Mouse (Mus musculus): ENCODE data around the gene Copb2. TPM values are rescaled to one million over a fixed set of nuclear protein-coding genes. Genes with fewer than 3 reads are reported as not detected.

The Copb2 gene
- polyA plus RNA-seq, 1 experiment from 2014 or later, result 119 TPM

- ATAC-seq (ENCODE audit: low read depth), result no peak
- no peaks in the 10 kb centered on the region for H3K9me3 ChIP-seq (ENCODE audit: control insufficient read depth, low read length)
- no peaks in the 10 kb centered on the region for H3K4me1 ChIP-seq (ENCODE audit: control insufficient read depth, insufficient read depth, low read length)
- H3K27ac ChIP-seq (ENCODE audit: low read depth, low read length), result no peak overlapping the region
- no peak overlapping the region for H3K4me2 ChIP-seq (ENCODE audit: low read depth, low read length)
- no peaks in the 10 kb centered on the region for H3K36me3 ChIP-seq (ENCODE audit: control insufficient read depth, insufficient read depth, low read length)
- no peak overlapping the region for H3K9ac ChIP-seq (replicated peaks; ENCODE audit: low read depth, low read length)
- no peaks in the 10 kb centered on the region for H3K27me3 ChIP-seq (ENCODE audit: control insufficient read depth, insufficient read depth, low read length)
- H3K4me3 ChIP-seq (ENCODE audit: low read depth, low read length), result no peak overlapping the region
Observed at GRCm38 (mm10) chr9:98535763-98536162, 27.8 kb upstream of the Copb2 start.

- Histone ChIP-seq H3K36me3 (ENCODE audit: control insufficient read depth, insufficient read depth, low read length) (no peaks in the 10 kb centered on the region), H3K4me3 (ENCODE audit: low read depth, low read length) (no peak overlapping the region), H3K4me2 (ENCODE audit: low read depth, low read length) (peak overlapping the region; percentile 29; the same call in 1 of the 2 replicates), H3K27ac (ENCODE audit: low read depth, low read length) (no peak overlapping the region), H3K27me3 (ENCODE audit: control insufficient read depth, insufficient read depth, low read length) (no peaks in the 10 kb centered on the region), H3K4me1 (ENCODE audit: control insufficient read depth, insufficient read depth, low read length) (no peaks in the 10 kb centered on the region), H3K9ac (replicated peaks; ENCODE audit: low read depth, low read length) (no peak overlapping the region), H3K9me3 (ENCODE audit: control insufficient read depth, low read length) (no peaks in the 10 kb centered on the region)
- ATAC-seq (ENCODE audit: low read depth), result peak; percentile 76
- WGBS, result 46% methylated on average over 13 of the region's 13 CpGs
Observed at GRCm38 (mm10) chr9:98538017-98538712, 25.4 kb upstream of the Copb2 start.

GRCm38 (mm10) chr9:98538713-98539360, 24.7 kb upstream of the Copb2 start:
- Histone ChIP-seq H3K4me3 (ENCODE audit: low read depth, low read length) (no peak overlapping the region), H3K4me1 (ENCODE audit: control insufficient read depth, insufficient read depth, low read length) (no peaks in the 10 kb centered on the region), H3K27me3 (ENCODE audit: control insufficient read depth, insufficient read depth, low read length) (no peaks in the 10 kb centered on the region), H3K36me3 (ENCODE audit: control insufficient read depth, insufficient read depth, low read length) (no peaks in the 10 kb centered on the region), H3K9me3 (ENCODE audit: control insufficient read depth, low read length) (no peaks in the 10 kb centered on the region), H3K9ac (replicated peaks; ENCODE audit: low read depth, low read length) (no peak overlapping the region), H3K4me2 (ENCODE audit: low read depth, low read length) (peak overlapping the region; percentile 29; the same call in 1 of the 2 replicates), H3K27ac (ENCODE audit: low read depth, low read length) (no peak overlapping the region)
- ATAC-seq (ENCODE audit: low read depth), result peak; percentile 81
- WGBS, result 5% methylated on average over 13 of the region's 13 CpGs

- no peak overlapping the region for H3K4me2 ChIP-seq (ENCODE audit: low read depth, low read length)
- no peak overlapping the region for H3K4me3 ChIP-seq (ENCODE audit: low read depth, low read length)
- no peaks in the 10 kb centered on the region for H3K27me3 ChIP-seq (ENCODE audit: control insufficient read depth, insufficient read depth, low read length)
- no peak overlapping the region for H3K27ac ChIP-seq (ENCODE audit: low read depth, low read length)
- no peak overlapping the region for H3K9ac ChIP-seq (replicated peaks; ENCODE audit: low read depth, low read length)
- ATAC-seq (ENCODE audit: low read depth), result no peak
- H3K36me3 ChIP-seq (ENCODE audit: control insufficient read depth, insufficient read depth, low read length), result no peaks in the 10 kb centered on the region
- no peaks in the 10 kb centered on the region for H3K9me3 ChIP-seq (ENCODE audit: control insufficient read depth, low read length)
- no peaks in the 10 kb centered on the region for H3K4me1 ChIP-seq (ENCODE audit: control insufficient read depth, insufficient read depth, low read length)
- 86% methylated on average over 3 of the region's 3 CpGs for WGBS
Observed at GRCm38 (mm10) chr9:98544042-98544441, 19.5 kb upstream of the Copb2 start.

GRCm38 (mm10) chr9:98583852-98584251, 20.3 kb downstream of the Copb2 start:
- WGBS, result 93% methylated on average over 4 of the region's 4 CpGs
- no peak overlapping the region for H3K4me3 ChIP-seq (ENCODE audit: low read depth, low read length)

GRCm38 (mm10) chr9:98600094-98600493, 36.6 kb downstream of the Copb2 start:
- 93% methylated on average over 6 of the region's 6 CpGs for WGBS

More at GRCm38 (mm10) chr9:98583852-98584251, 20.3 kb downstream of the Copb2 start:
- H3K4me2 ChIP-seq (ENCODE audit: low read depth, low read length), result no peak overlapping the region
- H3K9ac ChIP-seq (replicated peaks; ENCODE audit: low read depth, low read length), result no peak overlapping the region
- no peaks in the 10 kb centered on the region for H3K4me1 ChIP-seq (ENCODE audit: control insufficient read depth, insufficient read depth, low read length)
- no peaks in the 10 kb centered on the region for H3K9me3 ChIP-seq (ENCODE audit: control insufficient read depth, low read length)
- no peak overlapping the region for H3K27ac ChIP-seq (ENCODE audit: low read depth, low read length)
- no peak for ATAC-seq (ENCODE audit: low read depth)
- H3K36me3 ChIP-seq (ENCODE audit: control insufficient read depth, insufficient read depth, low read length), result peaks cover 81% of the 10 kb centered on the region
- no peaks in the 10 kb centered on the region for H3K27me3 ChIP-seq (ENCODE audit: control insufficient read depth, insufficient read depth, low read length)

GRCm38 (mm10) chr9:98601156-98601836, 37.8 kb downstream of the Copb2 start, which contains the start of gene Mrps22:
Mrps22 (minus strand) TSS chr9:98601660.
- H3K27me3 ChIP-seq (ENCODE audit: control insufficient read depth, insufficient read depth, low read length), result no peaks in the 10 kb centered on the region
- peak within 1 kb of the TSS; percentile 77 for H3K9ac ChIP-seq (replicated peaks; ENCODE audit: low read depth, low read length)
- no peaks in the 10 kb centered on the region for H3K9me3 ChIP-seq (ENCODE audit: control insufficient read depth, low read length)
- H3K27ac ChIP-seq (ENCODE audit: low read depth, low read length), result no peak within 1 kb of the TSS
- peak within 1 kb of the TSS; percentile 83 for H3K4me2 ChIP-seq (ENCODE audit: low read depth, low read length)
- H3K4me3 ChIP-seq (ENCODE audit: low read depth, low read length), result peak within 1 kb of the TSS; percentile 96
- ATAC-seq (ENCODE audit: low read depth), result peak; percentile 94
- H3K4me1 ChIP-seq (ENCODE audit: control insufficient read depth, insufficient read depth, low read length), result peaks cover 11% of the 10 kb centered on the region
- 0 out of 2 replicates have a peak, but pooled peaks cover 7% of the 10 kb centered on the region for H3K36me3 ChIP-seq (ENCODE audit: control insufficient read depth, insufficient read depth, low read length)
- under 1% methylated on average over 44 of the region's 44 CpGs for WGBS

More at GRCm38 (mm10) chr9:98600094-98600493, 36.6 kb downstream of the Copb2 start:
- H3K36me3 ChIP-seq (ENCODE audit: control insufficient read depth, insufficient read depth, low read length), result peaks cover 10% of the 10 kb centered on the region; the same call in 1 of the 2 replicates
- peaks cover 11% of the 10 kb centered on the region for H3K4me1 ChIP-seq (ENCODE audit: control insufficient read depth, insufficient read depth, low read length)
- H3K9me3 ChIP-seq (ENCODE audit: control insufficient read depth, low read length), result no peaks in the 10 kb centered on the region
- no peak overlapping the region for H3K4me3 ChIP-seq (ENCODE audit: low read depth, low read length)
- H3K4me2 ChIP-seq (ENCODE audit: low read depth, low read length), result no peak overlapping the region
- H3K27me3 ChIP-seq (ENCODE audit: control insufficient read depth, insufficient read depth, low read length), result no peaks in the 10 kb centered on the region
- no peak for ATAC-seq (ENCODE audit: low read depth)
- no peak overlapping the region for H3K27ac ChIP-seq (ENCODE audit: low read depth, low read length)
- H3K9ac ChIP-seq (replicated peaks; ENCODE audit: low read depth, low read length), result no peak overlapping the region

- 56% methylated on average over 11 of the region's 11 CpGs for WGBS
- peak; percentile 23; the same call in 1 of the 2 replicates for ATAC-seq (ENCODE audit: low read depth)
- peaks cover 11% of the 10 kb centered on the region for H3K4me1 ChIP-seq (ENCODE audit: control insufficient read depth, insufficient read depth, low read length)
- H3K36me3 ChIP-seq (ENCODE audit: control insufficient read depth, insufficient read depth, low read length), result 0 out of 2 replicates have a peak, but pooled peaks cover 7% of the 10 kb centered on the region
- peak overlapping the region; percentile 77; the same call in 1 of the 2 replicates for H3K9ac ChIP-seq (replicated peaks; ENCODE audit: low read depth, low read length)
- H3K27ac ChIP-seq (ENCODE audit: low read depth, low read length), result no peak overlapping the region
- peak overlapping the region; percentile 96 for H3K4me3 ChIP-seq (ENCODE audit: low read depth, low read length)
- no peaks in the 10 kb centered on the region for H3K9me3 ChIP-seq (ENCODE audit: control insufficient read depth, low read length)
- peak overlapping the region; percentile 83 for H3K4me2 ChIP-seq (ENCODE audit: low read depth, low read length)
- H3K27me3 ChIP-seq (ENCODE audit: control insufficient read depth, insufficient read depth, low read length), result no peaks in the 10 kb centered on the region
Observed at GRCm38 (mm10) chr9:98601837-98602359, 38.4 kb downstream of the Copb2 start.

All from neural tube, embryonic 14.5 days (tissue).